Mouse (Mus musculus) lung, adult 2 months (tissue): ENCODE results near the gene Rhox3g. TPM values are rescaled to one million over a fixed set of nuclear protein-coding genes. Genes with fewer than 3 reads are reported as not detected.
"Not testable (repeated sequence)": the region's sequence is repeated elsewhere in the genome, so short reads cannot be mapped to it uniquely, and the experiment has no call there.

ENCODE experiments used
- DNase-seq: peaks from one replicate; pipeline ENCODE4 v3.0.0; 2022
- H3K4me1 ChIP-seq: fragments of 200-500 bp; 2 replicates; pipeline ENCODE4 v1.6.1; 2011; ENCODE audit warnings: low read length; ENCODE audit not compliant: control insufficient read depth, insufficient read depth
- H3K4me3 ChIP-seq: fragments of 200-500 bp; replicated peaks from 2 replicates; pipeline ENCODE3; 2011; ENCODE audit warnings: low read depth, mild to moderate bottlenecking, control low read depth, low read length; ENCODE audit errors: extremely low read depth
- WGBS: fragments of 180-500 bp; shearing (Covaris S2); methylation state at CpG from one replicate; pipeline ENCODE4 v1.1.7; 2018; 5-methylcytosine and 5-hydroxymethylcytosine counted together
- polyA plus RNA-seq: library from polyadenylated mRNA; depleted of rRNA; stranded (reverse); fragments of >200 nt; gene quantifications from 2 replicates; pipeline ENCODE4 v1.2.3, GENCODE M21; 2012; rRNA removed

Gene Rhox3g
- polyA plus RNA-seq: not detected in 2 replicates

GRCm38 (mm10) chrX:37628512-37628911 is at the start of gene Rhox3g:
TSS of gene Rhox3g (minus strand) at chrX:37628612.
- WGBS: 87% methylated on average over 2 of the region's 2 CpGs
- H3K4me1 ChIP-seq, H3K4me3 ChIP-seq, DNase-seq: not testable (repeated sequence)

GRCm38 (mm10) chrX:37673177-37673576 is 44.8 kb upstream of the Rhox3g start, which contains the start of gene Rhox2h:
TSS of gene Rhox2h (minus strand) at chrX:37673277.
- DNase-seq, H3K4me1 ChIP-seq, H3K4me3 ChIP-seq: not testable (repeated sequence)
- 83% methylated on average over 8 of the region's 8 CpGs for WGBS

GRCm38 (mm10) chrX:37668664-37669063 is 40.3 kb upstream of the Rhox3g start, which contains the start of gene Rhox3h:
TSS of gene Rhox3h (minus strand) at chrX:37668764.
- not testable (repeated sequence) for DNase-seq, H3K4me3 ChIP-seq, H3K4me1 ChIP-seq
- WGBS: 100% methylated on average over 1 of the region's 3 CpGs

- not testable (repeated sequence) for H3K4me1 ChIP-seq, DNase-seq
- WGBS: 89% methylated on average over 19 of the region's 20 CpGs
Observed at GRCm38 (mm10) chrX:37651227-37651626, 22.8 kb upstream of the Rhox3g start, which contains the start of gene Rhox4g. TSS of gene Rhox4g (minus strand) at chrX:37651327.

GRCm38 (mm10) chrX:37643370-37643769 is 15.0 kb upstream of the Rhox3g start, which contains the start of gene Rhox2g:
TSS of gene Rhox2g (minus strand) at chrX:37643470.
- WGBS: 91% methylated on average over 6 of the region's 6 CpGs
- not testable (repeated sequence) for H3K4me3 ChIP-seq, H3K4me1 ChIP-seq, DNase-seq

More at GRCm38 (mm10) chrX:37651227-37651626, 22.8 kb upstream of the Rhox3g start, which contains the start of gene Rhox4g:
- H3K4me3 ChIP-seq: not testable (repeated sequence)

GRCm38 (mm10) chrX:37607604-37608003 is 20.8 kb downstream of the Rhox3g start, which contains the start of gene Rhox4f:
TSS of gene Rhox4f (minus strand) at chrX:37607704.
- H3K4me3 ChIP-seq, DNase-seq, H3K4me1 ChIP-seq: not testable (repeated sequence)
- WGBS: 93% methylated on average over 18 of the region's 19 CpGs

GRCm38 (mm10) chrX:37580692-37581091 is 47.7 kb downstream of the Rhox3g start, which contains the start of gene Rhox3f:
TSS of gene Rhox3f (plus strand) at chrX:37580992.
- not testable (repeated sequence) for H3K4me3 ChIP-seq, H3K4me1 ChIP-seq, DNase-seq

Other genes starting within 250 kb of the Rhox3g start
- gene Rhox3a2, start 248.6 kb downstream of the Rhox3g start, polyA plus RNA-seq: not detected in 2 replicates
- gene Rhox4a2, start 237.8 kb downstream of the Rhox3g start, polyA plus RNA-seq: not detected in 2 replicates
- not detected in 2 replicates for gene Rhox2b, start 216.5 kb downstream of the Rhox3g start, polyA plus RNA-seq
- gene Rhox4b, start 196.1 kb downstream of the Rhox3g start, polyA plus RNA-seq: not detected in 2 replicates
- not detected in 2 replicates for gene Rhox2c, start 174.9 kb downstream of the Rhox3g start, polyA plus RNA-seq
- gene Rhox3c, start 170.0 kb downstream of the Rhox3g start, polyA plus RNA-seq: not detected in 2 replicates
- not detected in 2 replicates for gene Rhox4c, start 148.3 kb downstream of the Rhox3g start, polyA plus RNA-seq
- gene Rhox2d, start 135.2 kb downstream of the Rhox3g start, polyA plus RNA-seq: not detected in 2 replicates
- not detected in 2 replicates for gene Rhox4d, start 114.3 kb downstream of the Rhox3g start, polyA plus RNA-seq
- gene Rhox2e, start 98.2 kb downstream of the Rhox3g start, polyA plus RNA-seq: not detected in 2 replicates
- gene Rhox3e, start 86.6 kb downstream of the Rhox3g start, polyA plus RNA-seq: not detected in 2 replicates
- gene Rhox4e, start 71.2 kb downstream of the Rhox3g start, polyA plus RNA-seq: not detected in 2 replicates
- gene Rhox2f, start 57.2 kb downstream of the Rhox3g start, polyA plus RNA-seq: not detected in 2 replicates
- not detected in 2 replicates for gene Rhox3f, start 47.6 kb downstream of the Rhox3g start, polyA plus RNA-seq
- gene Rhox4f, start 20.9 kb downstream of the Rhox3g start, polyA plus RNA-seq: not detected in 2 replicates
- gene Rhox2g, start 14.9 kb upstream of the Rhox3g start, polyA plus RNA-seq: not detected in 2 replicates
- gene Rhox4g, start 22.7 kb upstream of the Rhox3g start, polyA plus RNA-seq: not detected in 2 replicates
- not detected in 2 replicates for gene Rhox3h, start 40.2 kb upstream of the Rhox3g start, polyA plus RNA-seq
- not detected in 2 replicates for gene Rhox2h, start 44.7 kb upstream of the Rhox3g start, polyA plus RNA-seq
- not detected in 2 replicates for gene Rhox5, start 176.2 kb upstream of the Rhox3g start, polyA plus RNA-seq
- not detected in 2 replicates for gene Rhox6, start 198.3 kb upstream of the Rhox3g start, polyA plus RNA-seq
- not detected in 2 replicates for gene Rhox7a, start 203.1 kb upstream of the Rhox3g start, polyA plus RNA-seq